20 mouse cellular contexts compared by ENCODE assay signal in the genomic region with DNA sequence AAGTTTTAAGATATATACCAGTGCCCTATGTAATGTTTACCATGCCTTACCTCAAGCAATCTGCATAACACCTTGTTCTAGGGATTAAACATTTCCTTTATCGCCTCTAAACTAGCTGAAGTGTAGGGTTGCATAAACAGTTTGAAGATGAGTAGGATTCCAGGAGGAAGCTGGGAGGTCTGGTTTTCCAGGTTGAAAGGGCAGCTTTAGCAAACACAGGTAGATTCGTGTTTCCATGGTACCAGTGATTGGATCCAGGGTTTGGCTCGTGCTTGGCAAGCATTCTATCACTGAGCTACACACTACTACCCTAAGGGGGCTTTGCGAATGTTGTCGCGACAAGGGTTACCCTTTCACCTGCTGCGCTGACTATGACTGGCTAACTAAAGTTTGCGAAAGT. TPM values are rescaled to one million over a fixed set of nuclear protein-coding genes. Genes with fewer than 3 reads are reported as not detected.
DNase-seq lines count a peak whose midpoint lies in the region; ATAC-seq and TF ChIP-seq lines count a peak whose summit lies in the region.
"Had no signal": no experiment of that assay in that cellular context is flagged by ENCODE, and none has a peak within 500 bp of the region (broad histone marks: within the 10 kb centered on the region; RNA-seq: fewer than 3 reads in every experiment).

No protein-coding gene starts in this region.

- no peak for TF ChIP-seq EP300 in stomach, postnatal 0 days (optimal IDR thresholded peaks at IDR 0.05)

- in situ Hi-C loops in ES-E14 (cut with MboI; ENCODE audit: low sequenced_read_pairs in 2 of 2, unreplicated experiment in 2 of 2): no loop called here

- DNase-seq in ES-E14 (ENCODE audit: low read depth, low spot score): no peak
- no peak for DNase-seq in liver, embryonic 13.5 days
- DNase-seq in stomach, postnatal 0 days (ENCODE audit: low spot score): peak; percentile 26
- no peak for DNase-seq in thymus, adult 18-20 months
- DNase-seq: adrenal gland, postnatal 10 days; B cell, adult 2 months; cerebellum, adult 11 months; cerebellum, adult 8-10 months; cerebellum, postnatal 14 days; embryo, embryonic 11 days; gastrocnemius, postnatal 14 days had no signal

- peaks cover 15% of the 10 kb centered on the region for H3K4me1 ChIP-seq in intestine, embryonic 16.5 days (ENCODE audit: control insufficient read depth, insufficient read depth, low read length)
- 0 out of 2 replicates have a peak, but pooled peaks cover 7% of the 10 kb centered on the region for H3K4me1 ChIP-seq in intestine, embryonic 15.5 days (replicated peaks)
- H3K4me1 ChIP-seq in ES-E14 (ENCODE audit: control insufficient read depth in 2 of 2, insufficient read depth in 2 of 2, low read length in 2 of 2, poor library complexity in 1 of 2): peaks cover 2 to 16% of the 10 kb centered on the region in 2 experiments; a peak in 3 of 4 replicates
- peaks cover 68% of the 10 kb centered on the region for H3K4me1 ChIP-seq in liver, embryonic 13.5 days (replicated peaks)
- H3K4me1 ChIP-seq in stomach, postnatal 0 days (replicated peaks; ENCODE audit: control insufficient read depth, insufficient read depth): no peaks in the 10 kb centered on the region; the same call in 1 of the 2 replicates
- H3K4me1 ChIP-seq in forebrain, embryonic 15.5 days: peaks cover 17% of the 10 kb centered on the region

- no peaks in the 10 kb centered on the region for H3K27me3 ChIP-seq in intestine, embryonic 16.5 days (replicated peaks; ENCODE audit: control insufficient read depth, insufficient read depth, low read length)
- no peaks in the 10 kb centered on the region for H3K27me3 ChIP-seq in intestine, embryonic 15.5 days (replicated peaks)
- H3K27me3 ChIP-seq in liver, embryonic 13.5 days: no peaks in the 10 kb centered on the region
- H3K27me3 ChIP-seq in stomach, postnatal 0 days (ENCODE audit: control insufficient read depth, insufficient read depth, low read length): no peaks in the 10 kb centered on the region
- H3K27me3 ChIP-seq in forebrain, embryonic 15.5 days: no peaks in the 10 kb centered on the region
- H3K27me3 ChIP-seq: embryonic facial prominence, embryonic 15.5 days; heart, embryonic 12.5 days had no signal

- H3K36me3 ChIP-seq in intestine, embryonic 16.5 days (ENCODE audit: control insufficient read depth, insufficient read depth, low read length): no peaks in the 10 kb centered on the region
- H3K36me3 ChIP-seq in intestine, embryonic 15.5 days: no peaks in the 10 kb centered on the region
- no peaks in the 10 kb centered on the region for H3K36me3 ChIP-seq in ES-E14 (ENCODE audit: control insufficient read depth, insufficient read depth, low read length, poor library complexity, severe bottlenecking)
- H3K36me3 ChIP-seq in liver, embryonic 13.5 days: no peaks in the 10 kb centered on the region
- no peaks in the 10 kb centered on the region for H3K36me3 ChIP-seq in stomach, postnatal 0 days (ENCODE audit: control insufficient read depth, insufficient read depth, low read length)
- no peaks in the 10 kb centered on the region for H3K36me3 ChIP-seq in forebrain, embryonic 15.5 days
- H3K36me3 ChIP-seq: embryonic facial prominence, embryonic 15.5 days; hindbrain, embryonic 10.5 days had no signal

- TF ChIP-seq CTCF in stomach, postnatal 0 days (IDR thresholded peaks at IDR 0.05; ENCODE audit: low read depth): no peak

- no peak overlapping the region for H3K4me3 ChIP-seq in intestine, embryonic 16.5 days (ENCODE audit: low read length)
- H3K4me3 ChIP-seq in intestine, embryonic 15.5 days (replicated peaks): no peak overlapping the region
- H3K4me3 ChIP-seq in ES-E14 (ENCODE audit: insufficient read depth in 1 of 2, low read depth in 1 of 2, low read length in 2 of 2, poor library complexity in 1 of 2, severe bottlenecking in 1 of 2): no peak overlapping the region
- H3K4me3 ChIP-seq in liver, embryonic 13.5 days (replicated peaks): no peak overlapping the region
- H3K4me3 ChIP-seq in stomach, postnatal 0 days (ENCODE audit: low read depth, low read length): no peak overlapping the region
- no peak overlapping the region for H3K4me3 ChIP-seq in forebrain, embryonic 15.5 days
- H3K4me3 ChIP-seq: embryonic facial prominence, embryonic 15.5 days; erythroblast, embryonic 14.5 days; heart, embryonic 12.5 days; hindbrain, embryonic 10.5 days had no signal

- H3K27ac ChIP-seq in intestine, embryonic 16.5 days (ENCODE audit: low read length): 0 out of 2 replicates have a peak overlapping the region, but pooled peaks have one; percentile 2
- no peak overlapping the region for H3K27ac ChIP-seq in intestine, embryonic 15.5 days
- 0 out of 2 replicates have a peak overlapping the region, but pooled peaks have one; percentile 45 for H3K27ac ChIP-seq in ES-E14 (ENCODE audit: insufficient read depth, low read depth, low read length, poor library complexity, severe bottlenecking)
- H3K27ac ChIP-seq in liver, embryonic 13.5 days: 0 out of 2 replicates have a peak overlapping the region, but pooled peaks have one; percentile 6
- no peak overlapping the region for H3K27ac ChIP-seq in stomach, postnatal 0 days (replicated peaks)
- no peak overlapping the region for H3K27ac ChIP-seq in forebrain, embryonic 15.5 days (replicated peaks)
- H3K27ac ChIP-seq: embryonic facial prominence, embryonic 15.5 days; hindbrain, embryonic 10.5 days had no signal

- H3K4me2 ChIP-seq in intestine, embryonic 16.5 days (ENCODE audit: low read depth, low read length): no peak overlapping the region
- no peak overlapping the region for H3K4me2 ChIP-seq in intestine, embryonic 15.5 days (replicated peaks)
- H3K4me2 ChIP-seq in liver, embryonic 13.5 days: no peak overlapping the region
- H3K4me2 ChIP-seq in stomach, postnatal 0 days (replicated peaks; ENCODE audit: low read depth): no peak overlapping the region
- H3K4me2 ChIP-seq in forebrain, embryonic 15.5 days (replicated peaks): no peak overlapping the region
- H3K4me2 ChIP-seq: embryonic facial prominence, embryonic 15.5 days; heart, embryonic 12.5 days had no signal

- no peak for ATAC-seq in intestine, embryonic 16.5 days
- no peak for ATAC-seq in intestine, embryonic 15.5 days
- ATAC-seq in liver, embryonic 13.5 days (ENCODE audit: low read depth): no peak
- no peak for ATAC-seq in stomach, postnatal 0 days (ENCODE audit: low FRiP score, low TSS enrichment)
- ATAC-seq in forebrain, embryonic 15.5 days (replicated peaks): no peak
- ATAC-seq: CD4-positive, CD25-positive, alpha-beta regulatory T cell, adult 4 months; forebrain, embryonic 16.5 days had no signal

- H3K9ac ChIP-seq in intestine, embryonic 16.5 days (ENCODE audit: low read depth, low read length): no peak overlapping the region
- no peak overlapping the region for H3K9ac ChIP-seq in intestine, embryonic 15.5 days
- no peak overlapping the region for H3K9ac ChIP-seq in ES-E14 (ENCODE audit: insufficient read depth, low read depth, low read length, poor library complexity, severe bottlenecking)
- H3K9ac ChIP-seq in liver, embryonic 13.5 days: no peak overlapping the region
- no peak overlapping the region for H3K9ac ChIP-seq in stomach, postnatal 0 days (ENCODE audit: low read length)
- no peak overlapping the region for H3K9ac ChIP-seq in forebrain, embryonic 15.5 days (replicated peaks)
- H3K9ac ChIP-seq: embryonic facial prominence, embryonic 15.5 days; heart, embryonic 12.5 days had no signal

- WGBS in intestine, embryonic 16.5 days: 64% methylated on average over 8 of the region's 8 CpGs
- 62% methylated on average over 8 of the region's 8 CpGs for WGBS in intestine, embryonic 15.5 days
- WGBS in liver, embryonic 13.5 days (ENCODE audit: insufficient replicate concordance): 83% methylated on average over 8 of the region's 8 CpGs
- 67% methylated on average over 8 of the region's 8 CpGs for WGBS in stomach, postnatal 0 days
- WGBS in forebrain, embryonic 15.5 days: 93% methylated on average over 8 of the region's 8 CpGs

- H3K9me3 ChIP-seq in intestine, embryonic 16.5 days (ENCODE audit: control insufficient read depth, low read length): no peaks in the 10 kb centered on the region
- H3K9me3 ChIP-seq in intestine, embryonic 15.5 days: no peaks in the 10 kb centered on the region
- no peaks in the 10 kb centered on the region for H3K9me3 ChIP-seq in ES-E14 (ENCODE audit: control insufficient read depth, insufficient read depth, low read depth, low read length)
- no peaks in the 10 kb centered on the region for H3K9me3 ChIP-seq in liver, embryonic 13.5 days (replicated peaks)
- H3K9me3 ChIP-seq in stomach, postnatal 0 days (ENCODE audit: control insufficient read depth, low read length): no peaks in the 10 kb centered on the region
- no peaks in the 10 kb centered on the region for H3K9me3 ChIP-seq in forebrain, embryonic 15.5 days
- H3K9me3 ChIP-seq: embryonic facial prominence, embryonic 15.5 days; heart, embryonic 12.5 days; hindbrain, embryonic 10.5 days had no signal

RNA-seq across cellular contexts. Expression of a gene that starts 3.8 kb away (rescaled TPM):
- 127 and 149 TPM in 2 replicates for polyA plus RNA-seq in intestine, embryonic 16.5 days (2015; fragmentation: Nextera tagmentation; extraction: Ambion mirVana)
- 96.6 and 102 TPM in 2 replicates for polyA plus RNA-seq in intestine, embryonic 15.5 days (2015; fragmentation: Nextera tagmentation; extraction: Ambion mirVana)
- total RNA-seq in ES-E14 (2012; rRNA removed): 27.9 and 30.7 TPM in 2 replicates
- 39.0 and 48.8 TPM in 2 replicates for polyA plus RNA-seq in liver, embryonic 13.5 days (2015; fragmentation: Nextera tagmentation; extraction: Ambion mirVana)
- polyA plus RNA-seq in stomach, postnatal 0 days (2015; fragmentation: Nextera tagmentation; extraction: Ambion mirVana): 51.4 and 55.0 TPM in 2 replicates
- polyA plus RNA-seq in forebrain, embryonic 15.5 days (2015; fragmentation: Nextera tagmentation; extraction: Ambion mirVana): 39.2 and 40.4 TPM in 2 replicates

RNA-seq across cellular contexts. Expression of a gene that starts 4.0 kb away (rescaled TPM):
- polyA plus RNA-seq in intestine, embryonic 16.5 days (2015; fragmentation: Nextera tagmentation; extraction: Ambion mirVana): 24.3 and 27.9 TPM in 2 replicates
- 23.7 and 24.7 TPM in 2 replicates for polyA plus RNA-seq in intestine, embryonic 15.5 days (2015; fragmentation: Nextera tagmentation; extraction: Ambion mirVana)
- 20.3 and 20.7 TPM in 2 replicates for total RNA-seq in ES-E14 (2012; rRNA removed)
- polyA plus RNA-seq in liver, embryonic 13.5 days (2015; fragmentation: Nextera tagmentation; extraction: Ambion mirVana): 15.5 and 15.7 TPM in 2 replicates
- 15.0 and 16.2 TPM in 2 replicates for polyA plus RNA-seq in stomach, postnatal 0 days (2015; fragmentation: Nextera tagmentation; extraction: Ambion mirVana)
- polyA plus RNA-seq in forebrain, embryonic 15.5 days (2015; fragmentation: Nextera tagmentation; extraction: Ambion mirVana): 22.8 and 23.6 TPM in 2 replicates

RNA-seq across cellular contexts. Expression of a gene that starts 44.1 kb away (rescaled TPM):
- 106 and 122 TPM in 2 replicates for polyA plus RNA-seq in intestine, embryonic 16.5 days (2015; fragmentation: Nextera tagmentation; extraction: Ambion mirVana)
- 138 and 147 TPM in 2 replicates for polyA plus RNA-seq in intestine, embryonic 15.5 days (2015; fragmentation: Nextera tagmentation; extraction: Ambion mirVana)
- total RNA-seq in ES-E14 (2012; rRNA removed): 39.0 and 69.1 TPM in 2 replicates
- polyA plus RNA-seq in liver, embryonic 13.5 days (2015; fragmentation: Nextera tagmentation; extraction: Ambion mirVana): 77.7 and 97.1 TPM in 2 replicates
- 83.6 and 91.5 TPM in 2 replicates for polyA plus RNA-seq in stomach, postnatal 0 days (2015; fragmentation: Nextera tagmentation; extraction: Ambion mirVana)
- 104 and 125 TPM in 2 replicates for polyA plus RNA-seq in forebrain, embryonic 15.5 days (2015; fragmentation: Nextera tagmentation; extraction: Ambion mirVana)

RNA-seq across cellular contexts. Expression of a gene that starts 44.3 kb away (rescaled TPM):
- 14.3 and 15.9 TPM in 2 replicates for polyA plus RNA-seq in intestine, embryonic 16.5 days (2015; fragmentation: Nextera tagmentation; extraction: Ambion mirVana)
- 17.3 and 18.7 TPM in 2 replicates for polyA plus RNA-seq in intestine, embryonic 15.5 days (2015; fragmentation: Nextera tagmentation; extraction: Ambion mirVana)
- total RNA-seq in ES-E14 (2012; rRNA removed): 27.6 and 32.6 TPM in 2 replicates
- polyA plus RNA-seq in liver, embryonic 13.5 days (2015; fragmentation: Nextera tagmentation; extraction: Ambion mirVana): 13.1 and 15.2 TPM in 2 replicates
- 7.5 and 7.6 TPM in 2 replicates for polyA plus RNA-seq in stomach, postnatal 0 days (2015; fragmentation: Nextera tagmentation; extraction: Ambion mirVana)
- polyA plus RNA-seq in forebrain, embryonic 15.5 days (2015; fragmentation: Nextera tagmentation; extraction: Ambion mirVana): 17.8 and 19.5 TPM in 2 replicates

Comparison
In these comparisons a context has a peak if more than half of its experiments do, and no peak if none do; other contexts are left out.
1. H3K27ac ChIP-seq: peak in intestine, embryonic 16.5 days (single experiment), ES-E14 (single experiment) and liver, embryonic 13.5 days (single experiment); none in intestine, embryonic 15.5 days (single experiment), stomach, postnatal 0 days (single experiment) and forebrain, embryonic 15.5 days (single experiment).